Mouse (Mus musculus) small intestine, adult 2 months (tissue): Measurements from ENCODE around the gene Fzd2. TPM values are rescaled to one million over a fixed set of nuclear protein-coding genes. Genes with fewer than 3 reads are reported as not detected.
"Not testable (repeated sequence)": the region's sequence is repeated elsewhere in the genome, so short reads cannot be mapped to it uniquely, and the experiment has no call there.

Source experiments
- H3K27ac ChIP-seq: fragments of 200-500 bp; 2 replicates; pipeline ENCODE4 v1.5.1; 2012; ENCODE audit warnings: low read depth, low read length, control low read depth, inconsistent platforms; ENCODE audit not compliant: insufficient read depth
- H3K27me3 ChIP-seq: fragments of 200-500 bp; 2 replicates; pipeline ENCODE4 v1.6.1; 2012; ENCODE audit warnings: mild to moderate bottlenecking, moderate library complexity, low read length, inconsistent platforms; ENCODE audit not compliant: control insufficient read depth, insufficient read depth
- H3K36me3 ChIP-seq: fragments of 200-500 bp; 2 replicates; pipeline ENCODE4 v1.6.1; 2012; ENCODE audit warnings: mild to moderate bottlenecking, low read length, control low read depth, inconsistent platforms; ENCODE audit not compliant: control insufficient read depth, insufficient read depth
- H3K4me1 ChIP-seq: fragments of 200-500 bp; 2 replicates; pipeline ENCODE4 v1.6.1; 2012; ENCODE audit warnings: low read length, inconsistent platforms, mixed read lengths; ENCODE audit not compliant: control insufficient read depth, insufficient read depth, insufficient read length
- H3K4me3 ChIP-seq: fragments of 200-500 bp; 2 replicates; pipeline ENCODE4 v1.5.1; 2012; ENCODE audit warnings: low read depth, mild to moderate bottlenecking, control low read depth, inconsistent platforms, low read length, moderate library complexity
- CTCF ChIP-seq: fragments of 200-500 bp; IDR thresholded peaks from 2 replicates; pipeline ENCODE4 v1.5.1; 2012; ENCODE audit warnings: low read depth, mild to moderate bottlenecking, control low read depth, inconsistent platforms, low read length, moderate library complexity, mixed read lengths; ENCODE audit not compliant: insufficient replicate concordance, insufficient read length; ENCODE audit errors: extremely low read depth
- POLR2A ChIP-seq: fragments of 200-500 bp; IDR thresholded peaks from 2 replicates; pipeline ENCODE4 v1.6.1; 2012; ENCODE audit warnings: low read depth, mild to moderate bottlenecking, control low read depth, inconsistent platforms, low read length, moderate library complexity
- WGBS: fragments of 180-500 bp; shearing (Covaris S2); methylation state at CpG from one replicate; pipeline ENCODE4 v1.1.7; 2018; 5-methylcytosine and 5-hydroxymethylcytosine counted together
- polyA plus RNA-seq: library from polyadenylated mRNA; depleted of rRNA; stranded (reverse); fragments of >200 nt; gene quantifications from 2 replicates; pipeline ENCODE4 v1.2.3, GENCODE M21; 2012; rRNA removed

The Fzd2 gene
- 9.0 and 12.4 TPM in 2 replicates for polyA plus RNA-seq

DNA sequence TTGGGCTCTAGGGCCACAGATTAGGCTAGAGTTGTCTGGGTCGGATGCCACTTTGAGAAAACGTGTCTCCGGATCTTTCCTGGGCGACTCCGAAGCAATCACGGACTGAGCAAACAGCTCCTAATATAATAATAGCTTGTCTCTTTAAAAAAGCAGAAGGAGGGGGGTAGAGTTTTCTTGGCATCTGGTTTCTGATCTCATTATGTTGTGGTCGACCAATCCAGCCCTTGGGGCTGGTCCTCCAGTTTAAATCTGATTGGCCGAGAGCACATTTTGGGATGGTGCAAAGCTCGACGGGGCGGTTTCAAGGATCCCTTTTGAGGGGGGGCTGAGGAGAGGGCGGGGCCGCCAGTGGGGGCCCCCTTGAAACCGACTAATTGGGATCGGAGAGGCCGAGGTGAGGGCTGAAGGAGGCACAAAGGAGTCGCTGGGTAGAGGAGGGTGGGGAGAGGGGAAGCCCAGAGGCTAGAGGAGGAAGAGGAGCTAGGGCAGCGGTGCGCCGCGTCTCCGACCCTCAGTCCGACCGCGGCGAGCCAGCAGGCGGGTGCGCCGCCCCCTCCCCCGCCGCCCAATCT lies at the start of gene Fzd2:
Gene Fzd2, plus strand, starts transcription at position 387 of the 575 bp plus-strand sequence.
- peaks cover 6% of the 10 kb centered on the region for H3K27me3 ChIP-seq
- TF ChIP-seq CTCF (no peak), POLR2A (peak; percentile 21; the same call in 1 of the 2 replicates)
- peaks cover 6% of the 10 kb centered on the region; the same call in 1 of the 2 replicates for H3K4me1 ChIP-seq
- under 1% methylated on average over 31 of the region's 31 CpGs for WGBS
- peak within 1 kb of the TSS; percentile 42; the same call in 1 of the 2 replicates for H3K27ac ChIP-seq
- no peaks in the 10 kb centered on the region for H3K36me3 ChIP-seq
- peak within 1 kb of the TSS; percentile 70 for H3K4me3 ChIP-seq

DNA sequence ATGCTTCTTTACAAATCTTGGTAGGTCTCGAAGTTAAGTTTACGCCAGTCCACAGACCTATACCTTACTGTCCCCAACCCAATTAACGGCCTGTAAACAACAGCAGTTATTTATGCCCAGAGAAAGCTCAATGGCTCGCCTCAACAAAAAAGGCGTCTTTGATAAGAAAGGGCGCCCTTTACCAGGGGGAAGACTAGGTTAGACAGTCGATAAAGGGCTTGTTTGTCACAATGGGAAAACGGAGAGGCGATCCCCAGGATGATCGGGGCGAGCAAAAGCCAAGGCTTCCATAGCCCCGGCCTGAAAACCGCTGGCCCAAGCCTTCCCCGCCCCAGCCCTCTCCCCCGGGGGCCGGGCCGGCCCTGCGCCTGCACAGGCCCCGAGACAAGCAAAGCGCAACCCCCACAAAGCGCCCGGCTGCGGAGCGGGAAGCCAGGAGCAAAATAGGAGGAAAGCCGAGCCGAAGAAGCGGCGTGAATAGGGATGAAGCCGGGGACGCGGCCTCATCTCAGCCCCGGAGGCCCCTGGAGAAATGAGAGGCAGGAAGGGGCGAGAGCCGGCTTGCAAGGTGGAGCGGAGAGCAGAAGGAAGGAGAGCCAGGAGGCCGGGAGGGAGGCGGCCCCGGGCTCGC lies 48.7 kb upstream of the Fzd2 start:
- Histone ChIP-seq H3K4me1 (peaks cover 6% of the 10 kb centered on the region; the same call in 1 of the 2 replicates), H3K4me3 (peak overlapping the region; percentile 96), H3K36me3 (no peaks in the 10 kb centered on the region; the same call in 1 of the 2 replicates), H3K27ac (peak overlapping the region; percentile 62), H3K27me3 (no peaks in the 10 kb centered on the region)
- under 1% methylated on average over 38 of the region's 39 CpGs for WGBS
- TF ChIP-seq CTCF (no peak), POLR2A (no peak)

DNA sequence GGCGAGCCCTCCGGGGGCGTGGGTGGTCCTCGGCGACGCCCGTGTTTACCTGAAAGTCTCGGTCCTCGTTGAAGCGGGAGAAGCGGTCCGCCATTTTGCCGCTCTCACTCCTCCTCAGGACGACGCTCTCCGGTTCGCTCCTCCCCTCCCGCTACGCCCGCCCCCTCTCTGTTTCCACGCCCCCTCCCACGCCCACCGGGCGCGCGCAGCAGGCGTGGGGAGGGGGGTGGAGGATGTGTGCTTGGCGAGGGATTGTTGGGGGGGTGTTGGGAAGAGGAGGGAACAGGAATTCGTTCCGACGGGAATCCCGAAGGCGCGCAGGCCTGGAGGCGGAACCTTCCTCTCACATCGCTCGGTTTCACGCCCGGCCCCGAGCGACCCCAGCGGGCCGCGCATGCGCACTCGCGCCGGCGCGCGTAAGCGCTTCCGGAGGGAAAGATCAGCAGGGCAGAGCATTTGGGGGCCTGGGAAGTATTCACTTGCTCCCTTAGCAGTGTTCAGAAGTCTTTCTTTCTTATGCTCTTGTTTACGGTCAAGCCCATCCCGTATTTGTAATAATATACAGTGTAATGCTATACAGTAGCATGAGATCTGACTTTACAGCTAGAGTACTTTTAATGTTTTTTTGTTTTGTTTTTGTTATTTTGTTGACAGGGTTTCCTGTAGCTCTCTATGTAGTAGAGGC lies 48.0 kb upstream of the Fzd2 start, which contains the start of gene Gpatch8:
Gene Gpatch8, minus strand, starts transcription at position 362 of the 685 bp plus-strand sequence.
- Histone ChIP-seq H3K4me1 (peaks cover 6% of the 10 kb centered on the region; the same call in 1 of the 2 replicates), H3K4me3 (peak within 1 kb of the TSS; percentile 96), H3K36me3 (no peaks in the 10 kb centered on the region), H3K27me3 (no peaks in the 10 kb centered on the region), H3K27ac (peak within 1 kb of the TSS; percentile 73)
- TF ChIP-seq POLR2A, result peak; percentile 76
- no peak for TF ChIP-seq CTCF
- under 1% methylated on average over 53 of the region's 55 CpGs for WGBS

DNA sequence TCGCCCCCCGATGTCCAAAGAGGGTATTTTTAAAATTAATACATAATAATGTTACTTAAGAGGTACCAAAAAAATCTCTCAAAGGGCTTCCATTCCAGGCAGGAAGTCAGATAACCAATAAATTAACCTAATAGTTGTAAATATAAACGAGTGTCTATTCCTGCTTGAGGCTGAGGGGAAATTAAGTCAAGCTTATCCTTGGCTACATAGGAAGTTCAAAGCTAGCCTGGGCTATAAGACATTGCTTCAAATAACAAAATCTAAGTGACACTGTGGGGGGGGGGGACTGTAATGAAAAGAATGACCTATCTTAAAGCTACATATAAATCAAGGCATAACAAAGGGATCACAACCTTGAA lies 47.5 kb upstream of the Fzd2 start:
- WGBS, result 0% methylated on average over 3 of the region's 3 CpGs
- Histone ChIP-seq H3K27ac (peak overlapping the region; percentile 73), H3K36me3 (no peaks in the 10 kb centered on the region), H3K4me3 (no peak overlapping the region), H3K4me1 (peaks cover 6% of the 10 kb centered on the region; the same call in 1 of the 2 replicates), H3K27me3 (no peaks in the 10 kb centered on the region)
- TF ChIP-seq POLR2A (no peak), CTCF (no peak)

DNA sequence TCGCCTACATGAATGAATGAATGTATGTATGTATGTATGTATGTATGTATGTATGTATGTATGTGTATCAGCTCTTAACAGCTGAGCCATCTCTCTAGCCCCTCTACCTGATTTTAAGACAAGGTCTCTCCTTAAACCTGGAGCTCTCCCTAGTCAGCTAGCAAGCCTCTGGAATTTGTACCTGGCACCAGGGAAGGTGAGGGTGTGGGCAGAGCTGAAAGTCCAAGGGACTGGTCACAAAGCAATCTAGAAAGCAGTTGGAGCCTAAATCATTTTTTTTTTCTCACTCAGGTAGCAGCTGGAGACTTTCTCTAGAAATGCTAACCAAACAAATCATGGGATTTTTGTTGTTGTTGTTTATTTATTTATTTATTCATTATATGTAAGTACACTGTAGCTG lies 46.8 kb upstream of the Fzd2 start:
- 50% methylated on average over 1 of the region's 1 CpGs for WGBS
- Histone ChIP-seq H3K4me1 (peaks cover 6% of the 10 kb centered on the region; the same call in 1 of the 2 replicates), H3K4me3 (no peak overlapping the region), H3K27ac (peak overlapping the region; percentile 81), H3K36me3 (no peaks in the 10 kb centered on the region), H3K27me3 (no peaks in the 10 kb centered on the region)
- TF ChIP-seq POLR2A (no peak), CTCF (no peak)

DNA sequence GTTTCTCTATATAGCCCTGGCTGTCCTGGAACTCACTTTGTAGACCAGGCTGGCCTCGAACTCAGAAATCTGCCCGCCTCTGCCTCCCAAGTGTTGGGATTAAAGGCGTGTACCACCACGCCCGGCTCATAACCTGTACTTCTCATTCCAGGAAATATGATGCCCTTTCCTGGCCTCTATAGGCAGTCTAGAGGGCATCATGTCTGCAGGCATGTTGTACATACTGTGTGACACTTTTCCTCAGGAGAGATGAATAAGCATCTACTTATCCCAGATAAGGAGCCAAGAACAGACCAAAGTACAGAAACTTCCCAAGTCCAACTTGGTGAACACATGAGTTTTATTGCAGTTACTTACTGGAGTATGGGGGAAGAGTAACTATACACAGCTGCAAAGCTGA lies 45.5 kb upstream of the Fzd2 start:
- 40% methylated on average over 5 of the region's 5 CpGs for WGBS
- Histone ChIP-seq H3K27ac (peak overlapping the region; percentile 93), H3K4me1 (peaks cover 6% of the 10 kb centered on the region; the same call in 1 of the 2 replicates)

DNA sequence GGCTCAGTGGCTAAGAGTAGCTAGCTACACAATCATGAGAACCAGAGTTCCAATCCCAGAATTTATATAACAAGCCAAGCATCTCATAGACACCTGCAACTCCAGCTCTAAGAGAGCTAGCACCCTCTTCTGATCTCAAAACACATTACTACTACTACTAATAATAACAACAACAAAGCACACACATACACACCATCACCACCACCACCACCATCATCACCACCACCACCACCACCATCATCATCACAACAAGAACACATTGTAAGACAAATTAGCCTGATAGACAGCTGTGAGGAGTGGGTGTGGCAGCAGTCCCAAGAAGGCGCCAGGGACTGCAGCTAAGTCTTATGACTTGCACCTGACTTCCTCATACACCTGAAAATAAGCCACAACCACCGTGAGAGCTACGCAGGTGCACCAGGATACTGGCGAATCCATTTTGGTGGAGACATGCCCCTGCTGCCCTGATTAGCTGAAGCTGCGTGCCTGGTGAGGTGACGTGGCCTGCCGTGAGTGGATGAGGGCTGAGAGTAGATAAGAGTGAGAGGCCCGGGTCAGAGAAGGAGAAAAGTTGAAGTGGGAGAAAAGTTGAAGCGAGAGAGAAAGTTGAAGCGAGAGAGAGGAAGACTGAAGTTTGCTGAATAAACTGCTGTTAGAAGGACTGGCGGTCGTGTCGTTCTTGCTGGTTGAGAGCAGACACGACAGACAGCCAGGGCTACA lies 39.1 kb upstream of the Fzd2 start:
- H3K27me3 ChIP-seq, H3K4me3 ChIP-seq, H3K4me1 ChIP-seq, H3K36me3 ChIP-seq: not testable (repeated sequence)
- 47% methylated on average over 14 of the region's 14 CpGs for WGBS
- peak overlapping the region; percentile 62 for H3K27ac ChIP-seq

More for the DNA sequence above, 45.5 kb upstream of the Fzd2 start:
- Histone ChIP-seq H3K36me3 (no peaks in the 10 kb centered on the region), H3K27me3 (no peaks in the 10 kb centered on the region), H3K4me3 (no peak overlapping the region)
- TF ChIP-seq CTCF, result no peak
- TF ChIP-seq POLR2A, result no peak
